Mouse (Mus musculus) embryo, embryonic 11.5 days (tissue): ENCODE data around the gene Josd2.

Experiments used
- DNase-seq: peaks from one replicate; pipeline ENCODE4 v3.0.0-alpha.2; 2012; ENCODE audit warnings: low read depth, low spot score

The Josd2 gene

GRCm38 (mm10) chr7:44472558-44472885, 4.7 kb downstream of the Josd2 start:
- DNase-seq, result no peak

- no peak for DNase-seq
These were observed 5.3 kb downstream of the Josd2 start for GRCm38 (mm10) chr7:44472961-44473646.

GRCm38 (mm10) chr7:44474419-44474818, 6.6 kb downstream of the Josd2 start:
- no peak for DNase-seq

- DNase-seq, result no peak
These were observed 7.3 kb downstream of the Josd2 start for GRCm38 (mm10) chr7:44475046-44475614.

GRCm38 (mm10) chr7:44482836-44483435, 15.2 kb downstream of the Josd2 start:
- DNase-seq, result no peak

GRCm38 (mm10) chr7:44484109-44484508, 16.3 kb downstream of the Josd2 start:
- DNase-seq, result no peak

- peak; percentile 74 for DNase-seq
These were observed 17.2 kb downstream of the Josd2 start for GRCm38 (mm10) chr7:44484841-44485571.

- no peak for DNase-seq
These were observed 17.9 kb downstream of the Josd2 start for GRCm38 (mm10) chr7:44485572-44486195.

GRCm38 (mm10) chr7:44486927-44487575, 19.3 kb downstream of the Josd2 start:
- no peak for DNase-seq

- DNase-seq, result no peak
These were observed 20.2 kb downstream of the Josd2 start for GRCm38 (mm10) chr7:44487936-44488335.

- no peak for DNase-seq
These were observed 20.8 kb downstream of the Josd2 start for GRCm38 (mm10) chr7:44488545-44488944.

- DNase-seq, result no peak
These were observed 22.5 kb downstream of the Josd2 start for GRCm38 (mm10) chr7:44490281-44490680.

- no peak for DNase-seq
These were observed 23.6 kb downstream of the Josd2 start for GRCm38 (mm10) chr7:44491391-44491790.

GRCm38 (mm10) chr7:44492166-44492826, 24.5 kb downstream of the Josd2 start:
- no peak for DNase-seq

GRCm38 (mm10) chr7:44494681-44495080, 26.9 kb downstream of the Josd2 start:
- no peak for DNase-seq

- no peak for DNase-seq
These were observed 27.3 kb downstream of the Josd2 start for GRCm38 (mm10) chr7:44495086-44495485.

GRCm38 (mm10) chr7:44495992-44496770, 28.4 kb downstream of the Josd2 start, which contains the start of the genes Emc10 and Fam71e1:
Gene Emc10 (minus strand): TSS chr7:44496529.
Gene Fam71e1 (plus strand): TSS chr7:44496581.
- DNase-seq, result peak; percentile 100

- DNase-seq, result peak; percentile 34
These were observed 29.0 kb downstream of the Josd2 start for GRCm38 (mm10) chr7:44496771-44497109.

- DNase-seq, result no peak
These were observed 29.7 kb downstream of the Josd2 start for GRCm38 (mm10) chr7:44497361-44498055.

GRCm38 (mm10) chr7:44498922-44499321, 31.1 kb downstream of the Josd2 start:
- DNase-seq, result no peak
